Mouse (Mus musculus) thymus, postnatal 4 days (tissue): ENCODE data around the gene 1600014C10Rik.

Experiments used
- DNase-seq: peaks from one replicate; pipeline ENCODE4 v3.0.0; 2021

The 1600014C10Rik gene

DNA sequence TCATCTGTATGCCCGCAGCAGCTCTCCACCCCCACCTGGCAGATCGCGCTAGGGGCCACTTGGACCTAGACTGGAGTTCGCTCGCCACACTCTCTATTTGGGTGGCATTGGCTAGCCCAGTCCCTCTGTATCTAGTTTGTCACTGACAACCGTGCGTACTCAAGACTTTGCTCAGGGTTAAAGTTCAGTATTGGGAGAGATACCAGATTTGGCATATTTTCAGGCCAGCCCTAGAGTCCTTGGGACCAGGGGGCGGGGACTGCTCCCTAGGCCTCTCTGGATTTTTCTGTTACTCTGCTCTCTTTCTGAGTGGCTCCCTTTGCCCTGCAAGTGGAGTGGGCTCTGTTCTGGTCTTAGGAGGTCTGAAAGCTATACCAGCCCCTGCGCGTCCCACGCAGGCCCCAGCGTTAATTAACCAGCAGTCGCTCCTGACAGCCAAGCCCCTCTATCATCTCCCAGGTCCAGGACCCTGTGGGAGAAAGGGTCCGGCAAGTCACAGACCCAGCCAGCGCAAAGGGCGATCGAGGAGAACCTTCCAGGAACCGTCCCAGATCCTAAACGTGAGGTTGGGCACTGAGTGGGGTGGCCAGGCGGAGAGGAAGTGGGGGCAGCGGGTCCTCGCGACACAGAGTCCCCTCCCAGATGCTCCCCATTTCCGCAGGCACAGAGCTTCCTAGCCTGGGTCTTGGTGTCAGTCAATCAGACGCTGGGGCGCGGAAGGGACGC lies at the start of gene 1600014C10Rik:
Gene 1600014C10Rik, plus strand, starts transcription at position 256 of the 726 bp plus-strand sequence.
- peak; percentile 65 for DNase-seq

DNA sequence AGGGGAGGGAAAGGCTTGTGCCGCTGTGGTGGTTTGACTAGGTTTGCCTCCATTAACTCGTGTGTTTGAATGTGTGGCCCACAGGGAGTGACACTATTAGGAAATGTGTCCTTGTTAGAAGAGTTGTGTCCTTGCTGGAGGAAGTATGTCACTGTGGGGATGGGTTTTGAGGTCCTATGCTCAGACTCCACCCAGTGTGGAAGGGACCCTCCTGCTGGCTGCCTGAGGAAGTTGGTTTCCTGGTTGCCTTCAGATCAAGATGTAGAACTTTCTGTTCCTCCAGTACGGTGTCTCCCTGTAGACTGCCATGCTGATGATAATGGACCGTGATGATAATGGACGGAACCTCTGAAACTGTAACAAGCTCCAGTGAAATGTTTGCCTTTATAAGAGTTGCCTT lies 48.5 kb upstream of the 1600014C10Rik start:
- DNase-seq: no peak

DNA sequence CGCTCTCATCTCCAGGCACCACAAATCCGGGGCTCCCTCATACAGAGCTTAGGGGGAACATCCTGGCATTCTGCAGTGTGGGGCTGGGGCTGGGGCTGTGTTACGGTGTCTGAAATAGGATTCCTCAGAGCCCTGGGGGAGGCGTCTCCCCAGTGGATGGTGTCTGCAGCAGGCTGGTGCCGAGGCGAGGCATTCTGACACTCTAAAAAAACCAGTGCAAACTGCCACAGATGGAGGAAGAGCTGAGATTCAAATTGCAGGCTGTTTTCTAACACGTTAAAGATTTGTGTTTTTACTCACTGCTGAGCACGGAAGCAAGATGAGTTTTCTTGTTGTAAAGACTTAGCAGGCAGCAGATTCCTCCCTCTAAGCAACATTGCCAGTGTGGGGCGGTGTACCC lies 42.7 kb upstream of the 1600014C10Rik start:
- DNase-seq: no peak

DNA sequence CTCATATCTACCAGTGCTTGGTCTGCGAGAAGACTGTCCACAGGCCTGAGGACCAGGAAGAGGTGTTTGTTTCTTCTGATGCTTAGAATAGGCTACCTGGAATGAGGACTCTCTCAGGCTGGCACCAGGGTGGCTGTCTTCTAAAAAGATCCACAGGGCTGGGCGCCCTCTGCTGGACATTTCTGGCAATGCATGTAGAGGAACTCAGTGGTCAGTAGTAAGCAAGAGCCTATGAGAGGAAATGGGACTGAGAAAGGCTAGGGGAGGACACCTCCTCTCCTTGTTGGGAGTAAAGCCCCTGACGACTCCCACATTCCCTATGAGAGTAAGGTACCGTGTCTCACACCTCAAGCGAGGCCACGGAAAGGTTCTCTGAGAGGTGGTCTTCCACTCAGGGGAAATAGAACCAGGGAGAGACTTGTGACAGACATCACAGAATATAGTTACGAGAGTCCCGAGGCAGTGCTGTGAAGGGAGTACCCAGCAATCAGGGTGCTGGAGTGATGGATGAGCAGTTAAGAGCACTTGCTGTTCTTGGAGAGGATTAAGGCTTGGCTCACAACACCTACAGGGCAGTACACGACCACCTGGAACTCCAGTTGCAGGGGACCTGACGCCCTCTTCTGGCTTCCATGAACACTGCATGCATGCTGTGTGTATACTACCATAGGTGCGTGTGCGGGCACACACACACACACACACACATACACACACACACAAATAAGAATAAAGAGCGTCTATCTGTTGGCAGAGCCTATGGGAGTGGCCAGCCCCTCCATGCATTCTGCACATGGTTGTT lies 41.1 kb upstream of the 1600014C10Rik start:
- DNase-seq: peak; percentile 92

DNA sequence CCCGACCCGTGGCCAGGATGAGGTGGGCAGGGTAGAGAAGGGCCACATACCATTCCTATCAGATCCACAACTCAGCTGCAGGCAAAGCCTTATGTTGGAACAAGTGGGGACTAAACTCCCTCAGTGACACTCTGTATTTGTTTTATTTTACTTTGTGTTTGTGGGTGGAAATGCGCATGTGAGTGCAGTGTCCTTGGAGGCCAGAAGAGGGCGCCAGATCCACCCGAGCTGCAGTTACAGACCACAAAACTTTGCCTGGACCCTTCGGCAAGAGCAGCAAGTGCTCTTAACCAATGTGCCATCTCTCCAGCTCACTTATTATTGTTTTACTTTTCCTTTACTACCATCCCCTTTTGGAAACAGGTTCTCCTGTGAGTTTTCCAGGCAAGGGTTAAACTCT lies 35.5 kb upstream of the 1600014C10Rik start:
- peak; percentile 26 for DNase-seq

DNA sequence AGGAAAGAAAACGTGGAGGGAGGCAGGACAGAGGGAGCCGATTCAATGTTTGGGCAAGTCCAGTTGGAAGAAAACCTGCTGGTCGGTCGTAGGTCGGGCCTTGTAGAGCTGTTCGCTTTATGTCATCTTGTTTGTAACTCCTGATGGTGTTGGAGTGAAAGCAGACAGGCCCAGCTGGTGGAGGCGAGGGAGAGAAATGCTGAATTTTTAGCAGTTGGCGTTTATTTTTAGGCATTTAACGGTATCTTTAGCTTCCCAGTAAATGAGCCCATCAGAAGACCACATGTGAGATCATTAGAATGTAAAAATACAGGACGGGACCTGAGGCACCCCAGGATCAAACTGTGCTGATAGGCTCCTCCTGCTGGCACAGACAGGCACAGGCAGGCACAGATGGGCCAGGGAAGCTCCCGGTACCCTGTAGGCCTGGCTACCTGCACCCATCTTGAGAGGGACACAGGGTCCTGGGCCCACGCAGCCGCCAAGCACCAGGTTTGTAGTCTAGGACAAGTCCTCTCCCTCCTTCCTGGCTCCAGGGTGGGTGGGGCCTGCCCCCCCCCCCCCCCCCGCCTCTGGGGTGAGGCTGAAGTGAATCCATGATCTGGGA lies 31.2 kb upstream of the 1600014C10Rik start:
- DNase-seq: no peak

DNA sequence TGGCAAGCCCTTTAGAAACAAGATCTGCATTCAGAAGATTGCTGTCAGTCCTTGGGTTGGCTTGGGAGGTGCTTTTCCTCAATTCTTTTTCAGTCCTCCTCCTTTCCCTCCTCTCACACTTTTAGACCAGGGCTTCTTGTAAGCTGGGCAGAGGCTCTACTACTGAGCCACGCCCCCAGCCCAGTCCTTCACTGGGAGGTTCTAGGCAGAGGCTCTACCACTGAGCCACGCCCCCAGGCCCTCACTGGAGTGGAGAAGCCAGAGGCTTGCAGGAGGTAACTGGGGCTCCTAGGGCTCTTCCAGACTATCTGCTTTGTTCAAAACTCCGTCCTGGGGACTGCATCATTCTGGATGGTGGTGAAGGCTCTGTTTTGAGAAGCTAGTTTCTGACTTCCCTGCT lies 30.4 kb upstream of the 1600014C10Rik start:
- DNase-seq: no peak

DNA sequence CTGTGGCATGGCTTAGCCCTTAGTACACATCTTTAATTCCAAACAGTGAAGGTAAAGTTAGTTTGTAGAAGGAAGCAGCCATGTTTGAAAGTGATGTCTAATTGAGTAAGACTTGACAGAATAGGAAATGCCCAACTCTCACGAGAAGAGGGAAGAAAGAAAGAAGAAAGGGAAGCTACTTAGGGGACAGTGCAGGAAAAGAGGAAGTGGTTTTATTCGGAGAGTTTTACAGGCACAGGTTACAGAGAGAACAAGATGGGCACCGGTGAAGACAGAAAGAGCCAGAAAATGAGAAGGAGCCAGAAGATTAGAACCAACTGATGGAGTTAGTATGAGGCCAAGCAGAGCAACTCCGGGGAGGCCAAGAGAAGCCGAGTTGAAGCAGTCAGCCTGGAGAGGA lies 27.2 kb upstream of the 1600014C10Rik start:
- DNase-seq: no peak

DNA sequence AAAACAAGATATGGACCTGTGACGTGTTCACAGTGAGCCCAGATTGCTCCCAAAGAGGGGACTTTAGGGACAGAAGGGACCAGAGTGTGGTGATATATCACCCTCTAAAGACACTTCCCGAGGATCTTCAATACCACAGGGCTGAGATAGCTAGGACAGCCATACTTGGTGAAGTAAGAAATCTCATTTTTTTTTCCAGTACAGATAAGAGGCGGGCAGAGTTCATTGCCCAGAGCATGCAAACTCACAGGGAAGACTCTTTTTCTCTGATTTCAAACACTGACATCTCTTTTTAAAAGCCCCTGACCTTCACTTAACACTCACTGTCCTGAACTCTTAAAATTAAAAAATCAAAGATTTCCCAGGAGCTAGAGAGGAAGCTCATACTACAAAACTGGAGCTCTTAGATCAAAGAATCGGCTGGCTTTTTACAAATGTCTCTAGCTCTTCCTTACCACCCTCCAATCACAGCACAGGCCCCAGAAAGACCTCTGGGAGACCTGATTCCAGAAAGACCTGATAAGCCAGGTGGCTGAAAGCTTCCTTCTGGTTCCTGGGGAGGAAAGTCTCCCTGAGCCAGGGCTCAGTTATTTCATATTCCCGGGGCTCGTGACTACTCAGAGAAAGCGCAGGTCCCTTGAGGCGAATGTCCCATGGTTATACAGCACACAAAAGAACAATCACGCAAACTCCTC lies 24.1 kb upstream of the 1600014C10Rik start:
- DNase-seq: no peak

DNA sequence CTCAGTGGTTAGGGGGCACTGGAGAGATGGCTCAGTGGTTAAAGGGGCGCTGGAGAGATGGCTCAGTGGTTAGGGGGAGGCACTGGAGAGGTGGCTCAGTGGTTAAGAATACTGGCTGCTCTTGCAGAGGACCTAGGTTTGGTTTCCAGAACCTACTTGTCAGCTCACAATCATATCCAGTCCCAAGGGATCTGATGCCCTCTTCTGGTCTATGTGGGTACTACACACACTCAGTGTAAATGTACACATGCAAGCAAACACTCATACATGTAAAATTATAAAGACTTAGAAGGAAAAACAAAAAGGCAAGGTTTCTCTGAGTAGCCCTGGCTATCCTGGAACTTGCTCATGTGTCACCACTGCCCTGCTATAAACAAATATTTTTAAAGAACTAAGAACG lies 21.6 kb upstream of the 1600014C10Rik start:
- DNase-seq: peak; percentile 31

DNA sequence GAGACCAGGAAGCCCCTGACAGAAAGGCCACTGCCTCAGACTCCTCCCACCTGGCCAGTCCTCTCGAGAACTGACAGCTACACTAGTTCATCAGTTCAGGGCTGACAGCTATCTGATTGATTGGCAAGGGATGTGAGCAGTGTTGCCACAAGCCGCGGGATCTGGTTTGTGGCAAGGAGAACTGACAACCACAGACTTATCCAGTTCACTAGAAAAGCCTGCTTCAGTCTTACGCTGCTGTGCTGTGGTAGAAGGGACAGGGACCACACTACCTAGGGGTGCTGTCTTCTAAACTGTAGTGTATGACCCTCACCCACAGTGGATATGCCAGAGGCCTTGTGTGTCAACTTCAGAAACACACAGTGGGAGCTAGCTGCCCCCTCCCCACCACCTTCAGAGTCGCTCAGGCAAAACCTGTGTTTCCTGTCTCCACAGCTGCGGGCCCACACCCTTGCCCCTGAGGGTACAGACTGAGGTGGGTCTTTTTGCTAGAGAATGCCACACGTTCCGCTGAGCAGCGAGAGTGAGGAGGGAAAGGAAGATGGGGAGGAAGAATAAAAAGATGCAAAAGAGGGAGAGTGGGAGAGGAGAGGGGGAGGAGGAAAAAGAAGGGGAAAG lies 19.5 kb upstream of the 1600014C10Rik start:
- DNase-seq: peak; percentile 50

DNA sequence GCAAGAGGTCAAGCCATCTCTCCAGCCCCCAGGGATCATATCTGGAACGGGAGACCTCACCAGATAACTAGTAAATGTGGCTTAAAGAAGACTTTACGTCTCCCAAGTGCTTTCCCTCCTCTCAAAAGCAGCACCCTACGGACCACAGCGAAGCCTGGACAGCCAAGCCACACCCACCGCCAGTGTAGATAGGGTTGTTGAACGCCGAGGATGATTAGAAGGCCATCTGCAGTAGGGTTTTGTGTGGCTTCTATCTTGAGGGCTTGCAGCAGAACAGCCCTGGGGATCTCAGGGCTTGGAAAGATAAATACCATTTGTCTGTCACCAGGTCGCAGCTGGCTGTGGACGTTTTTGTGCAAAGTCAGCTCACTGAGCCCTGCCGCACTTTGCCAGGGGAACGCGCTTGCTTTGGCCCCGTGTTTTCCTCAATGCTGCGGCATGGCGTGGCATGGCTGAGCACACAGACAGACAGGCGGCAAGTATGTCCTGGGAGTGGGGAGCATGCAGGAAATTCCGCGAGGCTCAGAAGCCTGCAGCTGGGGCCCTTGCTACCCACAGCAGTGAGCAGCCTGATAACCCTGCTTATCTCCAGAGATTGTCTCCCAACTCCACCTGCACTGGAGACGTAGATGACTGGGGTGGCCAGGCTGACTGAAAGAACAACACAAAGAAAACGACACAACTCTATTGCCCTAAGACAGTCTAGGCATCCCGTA lies 15.9 kb upstream of the 1600014C10Rik start:
- no peak for DNase-seq

DNA sequence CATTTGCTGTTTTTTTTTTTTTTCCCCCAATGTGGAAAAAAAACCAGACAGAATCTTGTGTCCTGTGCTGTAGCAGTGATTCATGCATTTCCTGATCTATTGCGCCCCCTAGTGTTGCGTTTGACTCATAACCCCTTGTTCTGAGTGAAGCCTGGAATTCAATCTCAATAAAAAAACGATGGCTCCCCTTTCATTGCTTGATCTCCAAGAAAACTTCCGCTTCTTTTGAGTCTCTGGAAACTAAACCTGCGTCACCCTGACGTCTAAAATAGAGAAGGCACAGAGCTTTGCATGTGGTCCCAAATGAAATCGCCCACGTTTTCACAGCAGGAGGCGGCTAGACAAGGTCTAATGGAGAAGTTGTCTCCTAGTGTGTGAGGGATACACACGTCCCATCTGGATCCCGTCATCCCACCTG lies 15.3 kb upstream of the 1600014C10Rik start:
- DNase-seq: peak; percentile 50

DNA sequence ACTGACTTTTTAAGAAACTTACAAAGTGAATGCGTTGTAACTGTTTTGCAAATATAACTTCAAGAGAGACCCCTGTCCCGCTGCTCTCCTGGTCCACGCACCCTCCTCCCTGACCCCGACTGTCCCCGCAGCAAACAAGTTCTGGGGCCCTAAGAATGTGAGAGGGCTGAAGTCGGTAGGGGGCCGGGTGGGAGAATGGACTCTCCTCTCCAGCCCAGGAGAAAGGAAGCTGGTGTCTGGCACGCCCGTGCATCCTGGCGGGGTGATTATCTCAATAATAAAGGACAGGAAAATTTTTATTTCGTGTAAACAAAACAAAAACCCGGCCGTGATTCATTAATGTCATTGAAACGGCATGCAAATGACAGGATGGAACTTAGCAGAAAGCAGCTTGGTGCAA lies 9.1 kb upstream of the 1600014C10Rik start:
- no peak for DNase-seq

DNA sequence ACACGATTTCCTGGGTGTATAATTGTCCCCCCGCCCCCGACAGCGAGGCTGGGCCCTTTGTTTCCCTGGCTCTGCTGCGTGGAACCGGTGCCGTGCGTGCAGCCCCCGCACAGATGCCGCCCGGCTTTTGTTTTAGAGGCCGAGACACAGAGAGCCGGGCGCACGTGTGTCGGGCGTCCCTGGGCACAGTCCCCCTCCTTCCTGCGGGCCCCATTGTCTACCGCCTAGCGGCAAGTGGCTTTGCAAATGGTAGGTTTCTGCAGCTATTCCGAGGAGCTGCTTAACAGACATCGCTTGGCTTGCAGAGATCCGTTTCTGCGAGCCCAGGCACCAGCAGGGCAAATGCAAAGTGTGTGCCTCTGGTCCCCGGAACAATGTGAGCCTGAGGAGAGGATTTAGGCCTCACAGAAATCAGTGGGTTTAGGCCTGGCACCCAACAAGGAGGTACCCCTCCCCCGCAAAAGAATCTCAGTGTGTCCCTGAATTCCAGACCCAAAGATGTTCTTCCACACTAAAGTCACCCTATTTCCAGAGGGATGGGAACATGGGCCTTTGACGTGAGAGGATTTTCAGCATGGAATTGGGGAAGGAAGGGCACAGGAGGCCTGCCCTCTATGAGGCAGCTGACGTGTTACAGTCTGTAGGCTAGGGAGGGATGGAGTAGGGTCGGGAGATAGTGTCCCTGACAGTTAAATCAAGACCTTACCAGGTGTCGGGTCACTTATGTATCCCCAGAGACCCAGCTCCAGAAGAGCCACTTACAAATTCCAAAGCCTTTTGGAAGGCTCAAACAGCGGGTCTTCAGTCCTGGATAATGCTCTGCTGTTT lies 8.5 kb upstream of the 1600014C10Rik start:
- peak; percentile 77 for DNase-seq

DNA sequence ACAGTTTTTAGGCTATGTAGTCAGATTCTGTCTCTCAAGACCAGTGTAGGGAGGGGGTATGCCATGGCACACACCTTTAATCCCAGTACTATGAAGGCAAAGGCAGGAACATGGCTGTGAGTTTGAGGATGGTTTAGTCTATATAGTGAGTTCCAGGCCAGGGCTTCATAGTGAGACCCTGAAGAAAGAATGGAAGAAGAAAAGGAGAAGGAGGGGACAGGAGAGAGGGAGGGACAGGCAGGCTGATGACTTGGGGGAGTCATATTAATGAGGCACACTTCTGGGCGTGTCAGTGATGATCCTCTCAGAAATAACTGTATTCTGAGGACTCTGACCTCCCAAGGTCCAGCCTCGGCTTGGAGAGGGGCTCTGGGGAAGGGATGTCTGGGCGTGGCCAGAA lies 7.0 kb upstream of the 1600014C10Rik start:
- no peak for DNase-seq

DNA sequence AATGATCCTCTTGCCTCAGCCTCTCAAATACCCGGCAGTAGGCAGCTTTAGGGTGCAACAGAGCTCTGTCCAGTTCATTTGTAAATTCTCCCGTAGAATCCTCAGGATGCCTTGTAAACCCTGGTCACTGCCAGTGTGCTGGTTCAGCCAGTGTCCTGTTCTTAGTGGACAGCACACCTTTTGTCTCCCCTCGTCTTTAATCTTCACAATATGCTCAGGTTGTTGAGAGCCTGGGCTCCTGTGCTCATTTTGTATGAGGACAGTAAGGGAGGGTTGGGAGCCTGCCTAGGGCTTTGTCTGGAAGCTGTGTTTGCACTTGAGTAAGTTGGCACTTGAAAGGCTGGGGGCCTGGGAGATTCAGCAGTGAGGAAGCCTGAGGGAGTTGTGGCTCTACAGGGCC lies 3.1 kb upstream of the 1600014C10Rik start:
- no peak for DNase-seq

DNA sequence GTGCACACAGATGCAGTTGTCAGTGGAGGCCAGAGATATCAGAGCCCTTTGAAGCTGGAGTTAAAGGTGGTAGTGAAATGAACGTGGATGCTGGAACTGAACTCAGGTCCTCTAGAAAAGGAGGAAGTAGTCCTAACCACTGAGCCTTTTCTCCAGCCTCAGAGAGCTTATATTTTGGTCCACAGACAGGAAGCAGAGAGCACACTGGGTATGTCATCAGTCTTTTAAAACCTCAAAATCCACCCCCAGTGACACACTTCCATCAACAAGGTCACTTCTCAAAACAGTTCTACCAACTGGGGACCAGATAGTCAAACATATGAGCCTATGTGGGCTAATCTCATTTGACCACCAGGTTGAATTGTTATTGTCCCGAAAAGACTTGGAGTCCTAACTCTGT lies 1.7 kb upstream of the 1600014C10Rik start:
- DNase-seq: no peak

DNA sequence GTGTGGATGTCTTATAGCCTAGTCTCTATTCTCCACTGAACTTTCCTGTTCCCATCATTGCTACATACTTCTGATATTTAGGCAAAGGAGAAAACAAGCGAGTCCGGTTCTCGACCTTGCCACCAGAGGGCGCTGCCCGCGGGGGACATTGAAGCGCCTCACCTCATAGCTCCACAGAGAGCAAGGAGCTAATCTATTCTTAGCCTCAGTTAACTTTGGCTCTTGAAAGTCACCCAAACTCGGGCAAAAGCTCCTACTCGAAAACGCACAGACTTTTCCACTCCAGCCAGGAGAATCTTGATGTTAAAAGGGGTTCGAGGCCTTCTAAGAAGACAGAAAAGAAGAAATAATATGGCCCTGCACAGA lies 438 bp upstream of the 1600014C10Rik start:
- DNase-seq: peak; percentile 94

DNA sequence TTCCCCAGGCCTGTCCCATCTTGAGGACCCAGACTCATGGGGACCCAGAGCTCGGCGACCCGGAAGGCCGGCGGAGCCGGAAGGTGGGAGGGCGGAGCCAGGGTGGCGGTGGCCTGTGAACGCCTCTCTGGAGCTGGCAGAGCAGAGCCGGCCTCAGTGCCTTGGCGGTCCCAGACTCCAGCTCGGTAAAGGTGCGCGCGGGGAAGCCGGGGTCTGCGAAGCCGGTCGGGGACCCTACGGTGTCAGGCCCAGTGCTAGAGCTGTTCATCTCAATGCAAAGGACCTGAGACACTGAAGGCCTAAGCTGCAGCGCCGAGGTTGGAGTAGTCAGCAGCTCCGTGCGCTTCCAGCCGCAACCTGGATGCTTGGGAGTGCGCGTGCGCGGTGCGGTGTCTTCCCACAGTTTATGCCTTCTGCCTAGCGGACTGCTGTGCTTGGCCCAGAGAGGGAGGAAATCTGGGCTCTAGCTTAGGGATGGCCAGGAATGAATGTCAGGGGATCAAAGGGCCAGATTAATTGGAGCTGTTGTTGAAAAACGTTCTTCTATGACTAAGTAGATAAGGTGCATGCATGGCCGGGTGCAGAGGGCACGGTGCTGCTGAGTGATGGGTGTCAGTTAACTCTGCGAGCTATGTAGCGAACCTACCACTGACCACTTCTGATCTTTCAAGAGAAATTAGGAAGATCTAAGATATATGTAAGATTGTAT lies 846 bp downstream of the 1600014C10Rik start:
- peak; percentile 91 for DNase-seq

DNA sequence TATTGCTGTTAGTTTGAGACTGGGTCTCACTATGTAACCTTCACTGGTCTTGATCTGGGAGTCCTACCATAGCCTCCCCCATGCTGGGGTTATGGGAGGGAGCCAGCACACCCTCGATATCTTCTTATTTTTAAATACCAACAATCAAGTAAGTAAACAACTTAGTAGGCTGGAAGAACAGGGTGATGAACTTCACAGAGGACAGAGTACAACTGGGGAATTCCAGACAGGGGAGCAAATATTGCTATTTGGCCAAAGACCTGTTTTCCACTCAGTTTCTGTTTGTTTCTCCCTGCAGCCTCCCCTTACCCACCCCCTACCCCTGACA lies 1.4 kb downstream of the 1600014C10Rik start:
- DNase-seq: no peak
